Mouse (Mus musculus): ENCODE measurements around the gene Card19.

Gene Card19

DNA sequence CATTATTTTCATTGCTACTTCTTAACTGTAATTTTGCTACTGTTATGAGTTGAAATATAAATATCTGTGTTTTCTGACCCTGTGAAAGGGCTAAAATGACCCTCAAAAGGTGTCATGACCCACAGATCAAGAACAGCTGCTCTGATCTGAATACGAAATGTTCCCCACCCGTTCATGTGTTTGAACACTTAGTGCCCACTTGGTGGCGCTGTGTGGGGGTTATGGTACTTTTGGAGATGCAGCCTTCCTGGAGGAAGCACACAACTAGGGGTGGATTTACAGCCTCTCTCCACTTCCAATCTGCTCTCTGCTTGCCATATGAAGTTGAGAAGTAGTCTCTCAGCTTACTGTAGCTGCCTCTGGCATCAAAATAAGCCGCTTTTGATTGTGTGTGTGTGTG is 18.9 kb upstream of the Card19 start:
- in situ Hi-C loops (cut with MboI; ENCODE audit: low pct_unique_long_range_greater_than_20kb in 1 of 2, low sequenced_read_pairs in 2 of 2, unreplicated experiment in 1 of 2) = no loop called here

DNA sequence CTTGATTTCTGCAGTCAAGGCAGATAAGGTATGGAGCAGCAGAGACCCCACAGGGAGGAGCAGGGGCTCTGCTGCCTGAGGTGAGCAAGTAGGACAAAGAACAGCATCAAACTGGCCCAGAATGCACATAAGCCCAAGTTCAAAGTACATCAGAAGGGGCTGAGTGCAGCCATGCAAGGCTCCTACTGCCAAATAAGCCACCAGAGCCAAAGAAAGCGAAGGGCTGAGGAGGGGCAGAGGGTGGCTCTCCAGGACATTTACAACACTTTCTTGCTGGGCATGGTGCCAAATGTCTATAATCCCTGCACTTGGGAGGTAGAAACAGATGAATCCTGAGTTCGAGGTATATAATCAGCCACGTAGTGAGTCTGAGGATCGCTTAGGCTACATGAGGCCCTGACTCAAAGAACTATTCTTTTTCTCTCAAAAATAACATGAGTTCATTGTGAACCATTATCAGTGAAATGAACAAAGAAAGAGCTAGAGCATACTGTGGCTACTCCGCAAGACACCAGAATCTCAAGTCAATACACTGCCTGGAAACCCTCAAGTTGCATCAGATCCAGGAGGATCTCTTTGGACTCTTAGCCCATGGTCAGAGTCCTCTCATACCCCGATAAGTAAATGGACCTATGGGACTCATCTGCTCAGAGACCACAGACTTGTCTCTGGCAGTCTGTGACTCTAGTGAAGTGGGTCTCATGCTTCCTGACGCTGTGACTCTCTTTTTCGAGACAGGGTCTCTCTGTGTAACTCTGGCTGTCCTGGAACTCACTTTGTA is 18.1 kb upstream of the Card19 start:
- in situ Hi-C loops (cut with MboI; ENCODE audit: low pct_unique_long_range_greater_than_20kb in 1 of 2, low sequenced_read_pairs in 2 of 2, unreplicated experiment in 1 of 2) = no loop called here

- in situ Hi-C loops (cut with MboI; ENCODE audit: low pct_unique_long_range_greater_than_20kb in 1 of 2, low sequenced_read_pairs in 2 of 2, unreplicated experiment in 1 of 2) = loop anchor here in 1 of 2 experiments (10.0 kb wide), 1 partner anchor 189 kb away; no protein-coding TSS in a partner anchor
These were observed 9.8 kb upstream of the Card19 start for GRCm38 (mm10) chr13:49225633-49226032.

GRCm38 (mm10) chr13:49225159-49225558 is 9.3 kb upstream of the Card19 start:
- in situ Hi-C loops (cut with MboI; ENCODE audit: low pct_unique_long_range_greater_than_20kb in 1 of 2, low sequenced_read_pairs in 2 of 2, unreplicated experiment in 1 of 2) = loop anchor here in 1 of 2 experiments (10.0 kb wide), 1 partner anchor 190 kb away; no protein-coding TSS in a partner anchor

GRCm38 (mm10) chr13:49224729-49225128 is 8.9 kb upstream of the Card19 start:
- in situ Hi-C loops (cut with MboI; ENCODE audit: low pct_unique_long_range_greater_than_20kb in 1 of 2, low sequenced_read_pairs in 2 of 2, unreplicated experiment in 1 of 2) = loop anchor here in 1 of 2 experiments (10.0 kb wide), 1 partner anchor 190 kb away; no protein-coding TSS in a partner anchor

DNA sequence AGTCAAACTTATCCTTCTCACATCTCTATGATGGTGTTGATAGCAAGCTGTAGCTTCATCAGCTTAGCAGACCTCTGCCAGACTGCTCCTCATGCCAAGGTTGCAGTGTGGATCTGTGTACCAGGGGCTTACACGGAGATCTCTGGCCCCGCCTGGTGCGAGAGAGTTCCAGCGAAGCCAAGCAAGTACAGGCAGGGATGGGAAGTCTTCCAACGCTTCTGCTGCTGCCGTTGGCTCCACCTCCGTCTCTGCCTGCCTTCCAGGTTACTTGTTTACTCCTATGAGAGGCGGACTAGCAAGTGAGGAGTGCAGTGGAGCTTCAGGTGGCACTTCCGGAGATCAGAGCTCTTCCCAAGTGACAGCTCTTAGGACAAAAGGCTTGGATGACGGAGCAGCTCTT is 8.5 kb upstream of the Card19 start:
- in situ Hi-C loops (cut with MboI; ENCODE audit: low pct_unique_long_range_greater_than_20kb in 1 of 2, low sequenced_read_pairs in 2 of 2, unreplicated experiment in 1 of 2) = loop anchor here in 1 of 2 experiments (10.0 kb wide), 1 partner anchor 190 kb away; no protein-coding TSS in a partner anchor

DNA sequence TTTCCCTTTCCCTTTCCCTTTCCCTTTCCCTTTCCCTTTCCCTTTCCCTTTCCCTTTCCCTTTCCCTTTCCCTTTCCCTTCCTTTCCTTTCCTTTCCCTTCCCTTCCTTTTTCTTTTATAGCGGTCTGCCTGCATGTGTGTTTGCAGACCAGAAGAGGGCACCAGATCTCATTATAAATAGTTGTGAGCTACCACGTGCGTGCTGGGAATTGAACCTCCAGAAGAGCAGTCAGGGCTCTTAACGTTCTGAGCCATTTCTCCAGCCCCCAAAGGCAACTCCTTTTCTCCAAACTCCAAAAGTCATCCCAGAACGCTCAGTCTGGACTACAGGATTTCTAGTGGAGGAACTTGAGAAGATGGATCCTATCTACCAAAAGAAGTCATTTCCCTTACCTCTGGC is 5.1 kb upstream of the Card19 start:
- in situ Hi-C loops (cut with MboI; ENCODE audit: low pct_unique_long_range_greater_than_20kb in 1 of 2, low sequenced_read_pairs in 2 of 2, unreplicated experiment in 1 of 2) = loop anchor here in 1 of 2 experiments (10.0 kb wide), 1 partner anchor 194 kb away; no protein-coding TSS in a partner anchor

DNA sequence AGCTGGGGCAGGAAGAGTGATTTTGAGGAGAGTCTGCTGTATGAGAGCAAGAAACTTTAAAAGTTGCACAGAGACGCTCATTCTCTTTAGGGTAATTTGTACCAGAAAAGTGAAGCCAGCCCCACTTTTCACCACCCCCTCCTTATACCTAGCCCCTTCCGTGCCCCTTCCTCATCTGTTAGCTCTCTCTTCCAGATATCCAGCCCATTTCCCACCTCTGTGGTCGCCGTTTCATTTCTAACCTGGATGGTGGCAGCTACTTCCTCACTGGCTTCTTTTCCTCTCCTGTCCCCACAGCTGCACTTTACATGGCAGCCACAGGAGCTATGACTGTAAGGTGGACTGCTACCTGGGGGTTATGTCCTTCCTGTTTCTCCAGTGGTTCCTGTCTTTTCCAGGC is 3.5 kb upstream of the Card19 start:
- in situ Hi-C loops (cut with MboI; ENCODE audit: low pct_unique_long_range_greater_than_20kb in 1 of 2, low sequenced_read_pairs in 2 of 2, unreplicated experiment in 1 of 2) = no loop called here

- in situ Hi-C loops (cut with MboI; ENCODE audit: low pct_unique_long_range_greater_than_20kb in 1 of 2, low sequenced_read_pairs in 2 of 2, unreplicated experiment in 1 of 2) = no loop called here
These were observed 2.8 kb upstream of the Card19 start for GRCm38 (mm10) chr13:49218651-49219050.

GRCm38 (mm10) chr13:49216808-49217561 is 1.1 kb upstream of the Card19 start:
- in situ Hi-C loops (cut with MboI; ENCODE audit: low pct_unique_long_range_greater_than_20kb in 1 of 2, low sequenced_read_pairs in 2 of 2, unreplicated experiment in 1 of 2) = no loop called here

DNA sequence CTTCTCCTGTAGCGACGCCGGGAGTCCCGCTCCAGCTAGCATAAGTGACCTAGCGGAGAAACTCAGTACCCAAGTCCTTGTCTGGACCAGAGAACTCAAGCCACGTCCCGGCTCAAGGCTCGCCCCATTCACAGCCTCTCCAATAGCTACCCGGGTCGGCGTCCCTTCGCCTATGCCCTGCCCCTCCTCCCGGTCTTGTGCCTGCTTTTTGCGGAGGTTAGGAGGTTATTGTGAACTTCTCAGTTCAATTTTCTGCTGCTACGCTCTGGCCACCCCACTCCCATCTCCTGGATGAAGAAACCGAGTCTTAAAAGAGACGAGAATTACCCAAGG is 349 bp upstream of the Card19 start:
- in situ Hi-C loops (cut with MboI; ENCODE audit: low pct_unique_long_range_greater_than_20kb in 1 of 2, low sequenced_read_pairs in 2 of 2, unreplicated experiment in 1 of 2) = no loop called here

DNA sequence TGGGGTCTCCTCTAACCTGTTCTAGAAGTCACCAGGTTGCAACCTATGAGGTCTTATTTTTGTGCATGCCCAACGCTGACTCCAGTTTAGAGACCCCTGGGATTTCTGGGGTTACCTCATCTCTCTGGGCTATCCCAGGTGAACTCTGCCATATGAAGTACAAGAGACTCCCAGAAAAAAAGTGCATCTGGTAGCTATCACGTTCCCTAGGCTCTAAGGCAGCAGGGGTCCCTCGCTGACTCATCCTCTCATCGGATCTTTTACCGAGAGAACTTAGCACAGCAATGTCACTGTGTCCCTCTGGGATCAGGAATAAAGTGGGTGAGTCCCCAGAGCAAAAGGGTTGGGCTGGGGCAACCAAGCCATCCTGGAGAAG is 721 bp downstream of the Card19 start:
- in situ Hi-C loops (cut with MboI; ENCODE audit: low pct_unique_long_range_greater_than_20kb in 1 of 2, low sequenced_read_pairs in 2 of 2, unreplicated experiment in 1 of 2) = no loop called here

GRCm38 (mm10) chr13:49214454-49214853 is 1.4 kb downstream of the Card19 start:
- in situ Hi-C loops (cut with MboI; ENCODE audit: low pct_unique_long_range_greater_than_20kb in 1 of 2, low sequenced_read_pairs in 2 of 2, unreplicated experiment in 1 of 2) = no loop called here

- in situ Hi-C loops (cut with MboI; ENCODE audit: low pct_unique_long_range_greater_than_20kb in 1 of 2, low sequenced_read_pairs in 2 of 2, unreplicated experiment in 1 of 2) = no loop called here
These were observed 2.3 kb downstream of the Card19 start for GRCm38 (mm10) chr13:49213531-49213932.

DNA sequence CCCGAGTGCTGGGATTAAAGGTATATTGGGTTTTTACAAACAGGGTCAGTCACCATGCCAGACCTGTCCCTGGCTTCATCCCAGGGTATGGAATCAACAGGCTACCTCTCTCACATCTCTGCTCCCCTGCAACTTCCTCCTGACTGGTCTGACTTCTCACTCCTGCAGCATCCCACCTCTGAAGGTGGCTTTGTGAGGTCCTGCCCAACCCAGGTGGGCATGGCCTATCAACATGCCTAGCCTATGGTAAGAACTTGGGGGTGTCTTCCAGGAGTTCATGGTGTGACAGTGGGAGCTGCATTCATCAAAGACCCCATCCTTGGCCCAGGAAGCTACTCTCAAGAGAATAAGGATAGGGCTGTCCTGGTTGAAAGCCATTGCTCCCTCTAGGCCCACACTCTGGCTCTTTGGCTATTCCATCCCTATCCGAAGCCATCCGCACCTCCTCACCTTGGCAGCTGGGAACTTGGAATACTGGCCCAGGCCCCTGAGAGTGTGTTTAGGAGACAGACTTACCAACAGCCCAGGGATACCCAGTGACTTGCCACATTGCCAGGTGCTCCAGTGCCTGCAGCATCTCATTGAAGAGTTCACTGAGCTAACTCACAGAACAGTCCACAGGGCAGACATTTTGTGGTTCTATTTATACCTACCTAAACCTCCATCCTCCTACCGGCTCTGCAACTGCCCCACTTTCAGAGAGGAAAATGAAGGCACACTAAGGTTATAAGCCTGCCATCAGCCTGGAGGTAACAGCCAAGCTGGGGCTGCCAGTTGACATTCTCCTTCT is 2.9 kb downstream of the Card19 start:
- in situ Hi-C loops (cut with MboI; ENCODE audit: low pct_unique_long_range_greater_than_20kb in 1 of 2, low sequenced_read_pairs in 2 of 2, unreplicated experiment in 1 of 2) = no loop called here

GRCm38 (mm10) chr13:49209306-49209705 is 6.5 kb downstream of the Card19 start:
- in situ Hi-C loops (cut with MboI; ENCODE audit: low pct_unique_long_range_greater_than_20kb in 1 of 2, low sequenced_read_pairs in 2 of 2, unreplicated experiment in 1 of 2) = no loop called here

- in situ Hi-C loops (cut with MboI; ENCODE audit: low pct_unique_long_range_greater_than_20kb in 1 of 2, low sequenced_read_pairs in 2 of 2, unreplicated experiment in 1 of 2) = no loop called here
These were observed 9.5 kb downstream of the Card19 start for GRCm38 (mm10) chr13:49206341-49206740.

DNA sequence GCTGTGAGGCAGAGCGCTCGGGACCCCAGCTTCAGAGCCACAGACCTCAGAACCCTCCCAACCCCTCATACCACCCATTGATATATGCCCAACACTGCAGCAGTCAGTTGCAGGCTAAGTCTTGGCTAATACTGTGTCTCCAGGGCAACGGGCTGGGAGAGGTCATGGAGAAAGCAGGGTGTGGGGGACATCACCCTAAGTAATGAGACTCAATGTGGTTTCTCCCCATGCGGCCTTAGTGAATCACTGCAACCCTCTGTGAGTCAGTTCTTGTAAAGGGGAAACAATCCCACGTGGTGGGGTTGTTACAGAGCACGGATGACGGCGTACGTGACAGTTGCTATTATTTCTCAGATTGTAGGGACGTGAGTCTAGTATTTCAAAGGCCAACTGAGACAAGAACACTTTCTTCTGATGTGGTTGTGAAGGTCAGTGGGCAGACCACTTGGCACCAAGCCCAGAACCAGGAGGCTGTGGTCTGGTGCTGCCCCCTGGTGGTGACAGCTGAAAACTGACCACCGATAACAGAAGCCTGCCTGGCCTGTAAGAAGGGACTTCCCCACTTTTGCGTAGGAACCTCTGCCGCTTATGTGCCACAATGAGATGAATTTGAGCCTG is 10.3 kb downstream of the Card19 start:
- in situ Hi-C loops (cut with MboI; ENCODE audit: low pct_unique_long_range_greater_than_20kb in 1 of 2, low sequenced_read_pairs in 2 of 2, unreplicated experiment in 1 of 2) = no loop called here

GRCm38 (mm10) chr13:49202556-49202955 is 13.3 kb downstream of the Card19 start:
- in situ Hi-C loops (cut with MboI; ENCODE audit: low pct_unique_long_range_greater_than_20kb in 1 of 2, low sequenced_read_pairs in 2 of 2, unreplicated experiment in 1 of 2) = no loop called here

Measured in mouse embryonic stem cell (cell line).